Mouse (Mus musculus): ENCODE results near the gene Smpdl3b. TPM values are rescaled to one million over a fixed set of nuclear protein-coding genes. Genes with fewer than 3 reads are reported as not detected.

Smpdl3b gene
- total and polyA plus RNA-seq, 3 experiments, result 2.9 to 24.0 (median 3.6) TPM

DNA sequence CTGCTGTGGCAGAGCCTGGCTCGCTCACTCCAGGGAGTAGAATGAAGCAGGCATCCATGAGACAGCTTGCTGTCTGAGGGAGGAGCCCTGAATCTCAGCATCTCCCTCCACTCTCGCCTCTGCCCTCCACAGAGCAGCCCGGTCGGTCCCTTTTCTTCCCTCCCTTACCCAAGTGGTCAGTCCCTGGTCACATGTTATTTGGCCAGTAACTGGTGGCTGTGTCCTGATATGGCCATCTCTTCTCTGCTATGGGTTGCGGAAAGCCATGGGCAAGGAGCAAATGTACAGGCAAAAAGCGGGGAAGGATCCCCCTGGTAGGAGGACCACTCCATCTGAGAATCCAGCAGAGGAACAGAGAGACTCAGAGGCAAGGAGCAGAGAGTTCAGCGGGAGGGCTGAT, 38.1 kb upstream of the Smpdl3b start:
- dilution Hi-C loops (cut with MboI; ENCODE audit: extremely low pct_ligation_motif_present, extremely low pct_unique_long_range_greater_than_20kb, low sequenced_read_pairs), result no loop called here
- DNase-seq (ENCODE audit: extremely low read depth), result no peak
- Histone ChIP-seq H3K4me1 (ENCODE audit: control insufficient read depth in 1 of 2, insufficient read depth in 2 of 2) (peaks cover 9 to 41% of the 10 kb centered on the region in 2 experiments), H3K9me3 (replicated peaks; ENCODE audit: low read length) (no peaks in the 10 kb centered on the region), H3K36me3 (replicated peaks in 1 of 2; ENCODE audit: control insufficient read depth in 1 of 2, insufficient read depth in 1 of 2, low read length in 1 of 2) (peaks cover 17 to 27% of the 10 kb centered on the region in 2 experiments), H3K79me2 (replicated peaks; ENCODE audit: control insufficient read depth, extremely low read depth, insufficient read depth, poor library complexity, severe bottlenecking) (peaks cover 16% of the 10 kb centered on the region), H3K4me2 (ENCODE audit: insufficient read depth, low read depth, poor library complexity, severe bottlenecking) (peak overlapping the region; percentile 87), H3K9ac (ENCODE audit: insufficient read depth, low read depth) (peak overlapping the region; percentile 87), H3K4me3 (replicated peaks in 1 of 3; ENCODE audit: low read depth in 2 of 3, low read length in 2 of 3, poor library complexity in 1 of 3) (peak overlapping the region; percentile 74 to 83 (median 81)), H3K27me3 (replicated peaks) (no peaks in the 10 kb centered on the region), H3K27ac (ENCODE audit: insufficient read depth, low read depth) (peak overlapping the region; percentile 45)
- in situ Hi-C loops (cut with MboI; ENCODE audit: low pct_ligation_motif_present, low pct_unique_long_range_greater_than_20kb, low sequenced_read_pairs), result no loop called here
- TF ChIP-seq TBP (conservative IDR thresholded peaks at IDR 0.05; ENCODE audit: low read depth, low read length) (no peak), CHD1 (IDR thresholded peaks at IDR 0.05; ENCODE audit: low read depth, low read length) (peak; percentile 63; the same call in 1 of the 2 replicates), SIN3A (IDR thresholded peaks at IDR 0.05; ENCODE audit: low read length) (no peak; the same call in none of the 2 replicates), POLR2A (IDR thresholded peaks at IDR 0.05; ENCODE audit: low read depth, low read length) (peak; percentile 0; the same call in 1 of the 2 replicates), MEF2A (IDR thresholded peaks at IDR 0.05; ENCODE audit: borderline replicate concordance, low read depth, low read length) (no peak), IRF4 (IDR thresholded peaks at IDR 0.05; ENCODE audit: low read depth, low read length) (no peak), MAX (IDR thresholded peaks at IDR 0.05; ENCODE audit: low read length) (peak; percentile 42), ZMIZ1 (IDR thresholded peaks at IDR 0.05; ENCODE audit: low read depth, low read length) (0 out of 2 replicates have a peak, but pooled peaks have one; percentile 39)

DNA sequence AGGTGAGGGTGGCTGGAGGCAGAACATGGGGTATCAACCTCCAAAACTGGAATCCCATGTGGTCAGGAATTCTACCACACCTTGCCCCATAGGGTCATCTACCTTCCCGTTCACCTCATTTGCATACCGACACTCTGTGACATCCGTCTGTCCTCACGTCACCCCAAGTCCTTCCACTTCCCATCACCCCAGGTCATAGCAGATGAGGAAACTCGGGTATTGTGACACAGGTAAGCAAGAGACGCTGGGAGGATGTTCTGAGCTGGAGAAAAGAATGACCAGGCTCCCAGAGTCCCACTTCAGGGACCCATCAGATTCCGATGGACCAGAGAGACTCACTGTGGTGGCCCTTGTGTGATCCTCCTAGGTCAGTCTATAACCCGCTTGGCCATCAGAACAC, 37.7 kb upstream of the Smpdl3b start:
- dilution Hi-C loops (cut with MboI; ENCODE audit: extremely low pct_ligation_motif_present, extremely low pct_unique_long_range_greater_than_20kb, low sequenced_read_pairs), result no loop called here
- peak overlapping the region; percentile 45 for H3K27ac ChIP-seq (ENCODE audit: insufficient read depth, low read depth)
- H3K79me2 ChIP-seq (replicated peaks; ENCODE audit: control insufficient read depth, extremely low read depth, insufficient read depth, poor library complexity, severe bottlenecking), result peaks cover 16% of the 10 kb centered on the region
- TF ChIP-seq ZNF384 (IDR thresholded peaks at IDR 0.05; ENCODE audit: low read depth, low read length), result no peak
- TF ChIP-seq ETS1 (conservative IDR thresholded peaks at IDR 0.05; ENCODE audit: low read depth, low read length), result peak; percentile 41; the same call in 1 of the 2 replicates
- TF ChIP-seq SIN3A (IDR thresholded peaks at IDR 0.05; ENCODE audit: low read length), result 0 out of 2 replicates have a peak, but pooled peaks have one; percentile 37
- TF ChIP-seq MAX (IDR thresholded peaks at IDR 0.05; ENCODE audit: low read length), result no peak
- peak; percentile 8; the same call in 1 of the 2 replicates for TF ChIP-seq ELF1 (IDR thresholded peaks at IDR 0.05; ENCODE audit: low read depth, low read length)
- no peak for TF ChIP-seq ZMIZ1 (IDR thresholded peaks at IDR 0.05; ENCODE audit: low read depth, low read length)
- TF ChIP-seq EP300 (IDR thresholded peaks at IDR 0.05; ENCODE audit: low read length), result peak; percentile 4; the same call in 1 of the 2 replicates
- TF ChIP-seq IRF4 (IDR thresholded peaks at IDR 0.05; ENCODE audit: low read depth, low read length), result 0 out of 2 replicates have a peak, but pooled peaks have one; percentile 9
- TF ChIP-seq NRF1 (IDR thresholded peaks at IDR 0.05; ENCODE audit: low read depth, low read length), result no peak
- peak; percentile 58 for TF ChIP-seq POLR2A (IDR thresholded peaks at IDR 0.05; ENCODE audit: low read depth, low read length)
- H3K36me3 ChIP-seq (replicated peaks in 1 of 2; ENCODE audit: control insufficient read depth in 1 of 2, insufficient read depth in 1 of 2, low read length in 1 of 2), result peaks cover 19 to 31% of the 10 kb centered on the region in 2 experiments
- no peaks in the 10 kb centered on the region for H3K9me3 ChIP-seq (replicated peaks; ENCODE audit: low read length)
- H3K4me1 ChIP-seq (ENCODE audit: control insufficient read depth in 1 of 2, insufficient read depth in 2 of 2), result peaks cover 9 to 37% of the 10 kb centered on the region in 2 experiments
- peak overlapping the region; percentile 87 for H3K9ac ChIP-seq (ENCODE audit: insufficient read depth, low read depth)
- peak; percentile 74 for DNase-seq (ENCODE audit: extremely low read depth)
- no peaks in the 10 kb centered on the region for H3K27me3 ChIP-seq (replicated peaks)
- in situ Hi-C loops (cut with MboI; ENCODE audit: low pct_ligation_motif_present, low pct_unique_long_range_greater_than_20kb, low sequenced_read_pairs), result no loop called here
- peak overlapping the region; percentile 74 to 83 (median 81) for H3K4me3 ChIP-seq (replicated peaks in 1 of 3; ENCODE audit: low read depth in 2 of 3, low read length in 2 of 3, poor library complexity in 1 of 3)
- peak overlapping the region; percentile 87 for H3K4me2 ChIP-seq (ENCODE audit: insufficient read depth, low read depth, poor library complexity, severe bottlenecking)

Measured in CH12.LX (cell line).